Mouse (Mus musculus): ENCODE data around the gene Akirin1.

Gene Akirin1

DNA sequence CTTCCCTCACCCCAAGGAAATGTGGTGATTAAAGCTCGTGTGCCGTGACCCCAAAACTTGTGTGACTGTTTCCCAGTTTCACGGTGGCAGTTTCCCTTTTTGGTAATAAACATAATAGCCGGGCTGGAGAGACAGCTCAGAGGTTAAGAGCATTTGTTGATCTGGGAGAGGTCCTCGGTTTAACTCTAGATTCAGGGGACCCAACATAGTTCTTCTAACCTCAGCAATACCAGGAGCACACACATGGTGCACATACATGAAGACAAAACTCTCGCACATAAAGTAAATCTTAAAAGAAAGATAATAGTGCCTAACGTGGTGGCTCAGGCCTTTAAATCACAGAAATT lies 31.7 kb downstream of the Akirin1 start:
- DNase-seq (ENCODE audit: low spot score), result peak; percentile 20

DNA sequence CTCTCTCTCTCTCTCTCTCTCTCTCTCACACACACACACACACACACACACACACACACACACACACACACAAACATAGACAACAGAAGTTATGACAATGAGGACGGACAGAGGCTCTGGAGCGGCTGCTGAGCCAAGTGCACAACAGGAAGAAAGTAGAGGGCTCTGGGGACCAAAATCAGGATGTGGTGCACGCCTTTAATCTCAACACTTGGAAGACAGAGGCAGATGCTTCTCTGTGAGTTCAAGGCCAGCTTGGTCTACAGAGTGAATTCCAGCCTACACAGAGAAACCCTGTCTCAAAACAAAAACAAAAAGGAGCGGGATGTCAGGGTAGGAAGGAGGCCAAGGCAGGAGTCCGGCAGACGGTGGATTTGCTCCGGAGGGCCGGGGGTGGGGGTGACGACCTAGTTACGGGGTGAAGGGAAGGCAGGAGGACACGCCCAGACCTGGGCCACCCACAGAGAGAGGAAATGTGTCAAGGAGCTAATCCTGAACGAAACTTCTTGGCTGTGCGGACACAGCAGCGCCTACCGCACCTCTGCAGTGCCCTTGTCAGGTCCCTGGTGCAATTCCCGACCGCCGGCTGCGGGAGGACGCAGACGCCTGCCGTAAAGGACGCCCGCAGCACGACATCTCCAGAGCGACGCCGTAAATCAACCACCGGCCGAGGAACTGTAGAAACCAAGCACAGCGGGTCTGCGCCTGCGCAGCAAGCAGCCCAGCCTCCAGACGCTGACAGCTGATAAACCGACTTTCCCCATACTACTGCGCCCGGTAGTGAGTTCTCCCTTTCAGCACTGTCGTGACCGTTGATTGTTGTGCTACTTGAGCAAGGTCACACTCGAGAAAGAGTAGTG lies 32.3 kb downstream of the Akirin1 start, which contains the start of gene Ndufs5:
TSS of gene Ndufs5 (minus strand) at position 629 of the 860 bp plus-strand sequence.
- peak; percentile 98 for DNase-seq (ENCODE audit: low spot score)

DNA sequence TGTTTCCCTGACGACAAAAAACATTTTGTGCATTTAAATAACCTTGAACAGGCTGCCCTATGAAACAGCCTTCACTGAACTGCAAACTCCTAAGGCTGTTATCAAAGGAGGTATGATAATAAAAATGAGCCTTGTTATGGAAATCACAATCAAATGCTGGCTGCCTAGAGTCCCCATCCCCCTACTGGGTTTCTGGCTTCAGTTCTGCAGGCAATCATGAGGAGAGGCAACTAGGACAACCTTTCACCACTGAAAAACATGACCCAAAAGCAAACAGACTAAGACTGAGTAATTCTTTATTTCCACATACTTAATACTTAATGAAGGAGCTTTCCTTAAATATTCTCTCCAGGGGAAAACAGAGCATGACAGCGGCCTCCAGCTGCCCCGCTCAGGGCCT lies 37.7 kb downstream of the Akirin1 start:
- peak; percentile 37 for DNase-seq (ENCODE audit: low spot score)

DNA sequence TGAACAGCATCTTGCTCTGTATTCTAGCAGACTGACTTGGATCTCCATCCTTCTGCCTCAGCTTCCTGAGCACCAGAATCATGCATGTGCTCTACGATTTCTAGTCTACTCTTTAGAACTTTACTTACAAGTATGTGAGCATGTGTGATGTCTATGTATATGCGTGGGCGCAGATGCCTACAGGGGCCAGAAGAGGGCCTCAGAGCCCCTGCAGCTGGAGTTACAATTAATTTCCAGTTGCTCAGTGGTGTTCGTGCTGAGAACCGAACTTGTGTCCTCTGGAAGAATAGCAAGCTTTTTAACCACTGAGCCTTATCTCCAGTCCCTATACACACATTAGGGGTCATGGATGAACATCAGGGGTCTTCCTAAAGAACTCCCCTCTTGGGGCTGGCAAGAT lies 42.8 kb downstream of the Akirin1 start:
- no peak for DNase-seq (ENCODE audit: low spot score)

DNA sequence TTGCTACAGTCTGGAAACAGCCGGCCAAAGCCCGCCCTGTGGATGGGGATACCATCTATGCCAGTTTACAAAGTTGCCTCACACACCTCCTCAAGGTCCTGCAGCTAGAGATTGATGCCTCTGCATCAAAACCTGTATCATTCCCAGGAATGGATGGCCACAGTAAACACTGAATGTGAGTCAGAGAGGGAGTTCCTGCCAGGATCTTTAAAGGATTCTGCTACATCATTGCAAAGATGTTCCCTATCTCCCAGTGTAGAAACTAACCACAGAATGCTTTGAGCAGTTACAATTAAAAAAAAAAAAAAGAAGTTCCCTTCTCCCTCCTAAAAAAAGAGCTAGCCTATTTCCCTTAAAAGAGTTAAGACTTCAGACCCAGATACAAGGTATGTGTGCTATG lies 44.8 kb downstream of the Akirin1 start:
- DNase-seq (ENCODE audit: low spot score), result no peak

DNA sequence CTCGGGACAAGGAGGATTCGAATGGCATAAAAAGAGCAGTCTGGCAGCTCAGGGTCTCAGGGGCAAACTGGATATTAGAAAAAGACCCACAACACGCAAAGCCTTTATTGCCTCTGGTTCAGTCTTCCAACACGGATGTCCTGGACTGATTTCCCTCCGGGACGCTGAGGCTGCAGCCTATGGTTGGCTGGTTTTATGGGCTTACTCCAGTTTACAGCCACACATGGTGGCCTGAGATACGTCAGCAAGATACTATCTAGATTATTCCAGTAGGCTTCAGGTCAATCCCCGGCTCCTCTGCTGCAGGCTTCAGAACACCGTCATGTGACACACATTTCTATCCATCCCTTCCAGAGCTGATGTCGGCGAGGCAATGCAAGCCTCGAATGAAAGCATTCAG lies 56.8 kb downstream of the Akirin1 start:
- DNase-seq (ENCODE audit: low spot score), result no peak

DNA sequence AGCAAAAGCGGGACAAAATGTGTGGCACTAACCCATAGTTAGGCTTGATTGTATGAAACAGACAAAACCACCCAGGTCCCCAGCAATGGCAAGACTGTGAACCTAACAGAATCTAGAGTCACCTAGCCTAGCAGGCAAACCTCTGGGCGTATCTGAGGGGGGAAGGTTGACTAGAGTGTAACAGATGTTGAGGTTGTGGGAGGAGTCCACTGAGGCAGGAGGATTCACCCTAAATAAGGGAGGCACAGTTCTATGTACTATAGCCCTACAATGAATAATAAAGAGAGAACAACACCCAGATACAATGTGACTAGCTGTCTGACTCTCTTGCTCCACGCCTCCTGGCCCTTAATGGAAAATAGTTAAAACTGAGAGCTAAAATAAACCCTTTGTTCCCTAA lies 58.1 kb downstream of the Akirin1 start:
- DNase-seq (ENCODE audit: low spot score), result no peak

DNA sequence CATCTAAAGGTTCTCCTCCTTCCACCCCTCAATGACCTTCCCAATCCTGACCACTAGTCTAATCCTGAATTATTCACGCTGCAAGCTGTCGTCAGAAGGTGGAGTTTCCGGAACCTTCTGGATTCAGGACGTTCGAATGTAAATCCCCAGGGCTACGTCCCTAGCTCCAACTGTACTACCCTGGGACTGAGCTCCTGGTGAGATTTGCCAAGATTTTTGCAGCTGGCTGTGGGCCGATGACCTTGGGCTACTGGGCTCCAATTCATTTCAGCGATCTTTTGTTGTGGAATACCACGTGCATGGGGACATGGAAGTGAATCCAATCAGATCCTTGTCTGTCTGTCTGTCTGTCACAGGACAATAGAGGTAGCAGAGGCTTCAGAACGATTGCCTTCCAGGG lies 59.8 kb downstream of the Akirin1 start:
- DNase-seq (ENCODE audit: low spot score), result no peak

DNA sequence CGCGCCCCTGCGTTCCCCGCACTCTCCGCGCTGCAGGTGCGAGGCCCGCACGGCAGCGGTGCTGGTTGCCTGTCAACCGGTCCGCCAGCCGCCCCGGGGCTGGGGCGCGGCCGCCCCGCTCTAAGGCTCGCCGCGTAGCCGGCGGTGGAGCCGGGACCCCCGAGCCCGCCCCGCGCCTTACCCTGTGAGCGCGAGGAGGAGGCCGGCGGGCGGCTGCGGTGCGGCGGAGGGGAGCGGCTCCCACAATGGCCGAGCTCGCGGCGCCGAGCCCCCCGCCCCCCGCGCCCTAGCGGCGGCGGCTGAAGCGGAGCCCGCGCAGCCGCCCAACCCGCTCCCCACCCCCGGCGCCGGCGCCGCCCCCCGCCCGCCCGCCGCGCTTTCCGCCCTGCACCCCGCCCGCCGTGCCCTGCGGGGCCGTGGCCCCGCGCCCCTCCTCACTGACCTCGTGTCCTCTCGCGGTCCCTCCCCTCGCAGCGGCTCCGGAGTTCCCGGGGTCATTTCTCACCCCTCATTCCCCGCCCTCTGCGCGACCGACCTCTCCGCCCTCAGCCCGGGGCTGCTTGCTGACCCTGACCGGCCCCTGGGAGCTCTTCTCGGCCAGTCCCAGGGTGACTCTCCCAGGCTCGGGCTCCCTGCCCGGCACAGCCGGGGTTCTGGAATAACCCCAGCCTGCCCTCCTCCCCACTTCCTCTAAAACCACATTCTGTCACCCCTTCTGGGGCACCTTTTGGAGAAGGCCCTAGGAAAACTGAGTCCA lies 62.9 kb downstream of the Akirin1 start:
- peak; percentile 70 for DNase-seq (ENCODE audit: low spot score)

DNA sequence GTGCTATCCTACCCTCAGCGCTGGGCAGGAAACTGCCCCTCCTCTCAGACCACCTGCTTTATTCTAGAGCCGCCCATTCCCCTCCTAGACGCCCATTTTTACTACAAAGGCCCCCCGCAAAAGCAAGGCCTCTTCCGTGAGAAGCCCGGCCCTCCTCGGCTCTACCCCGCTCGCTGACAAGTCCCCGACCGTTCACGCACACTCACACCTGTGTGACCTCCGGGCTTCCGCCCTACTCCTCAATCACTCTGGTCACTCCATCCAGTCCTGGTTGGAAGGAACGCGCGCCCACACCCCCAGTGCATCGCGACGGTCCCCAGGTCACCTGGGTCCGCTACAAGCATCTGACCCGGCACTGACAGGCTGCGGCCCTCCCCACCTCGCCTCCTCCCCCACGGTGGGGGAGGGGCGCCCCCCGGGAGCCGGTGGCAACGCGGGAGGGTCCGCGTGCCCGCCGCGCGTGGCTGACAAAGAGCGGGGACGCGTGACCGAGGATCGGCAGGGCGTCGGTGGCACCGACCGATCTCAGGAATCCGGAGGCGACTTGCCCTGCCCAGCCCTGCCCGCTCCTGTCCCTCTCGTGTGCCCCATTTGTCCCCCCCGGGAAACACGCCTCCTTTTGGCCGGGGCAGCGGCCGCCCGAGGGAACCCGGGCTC lies 63.6 kb downstream of the Akirin1 start:
- peak; percentile 57 for DNase-seq (ENCODE audit: low spot score)

DNA sequence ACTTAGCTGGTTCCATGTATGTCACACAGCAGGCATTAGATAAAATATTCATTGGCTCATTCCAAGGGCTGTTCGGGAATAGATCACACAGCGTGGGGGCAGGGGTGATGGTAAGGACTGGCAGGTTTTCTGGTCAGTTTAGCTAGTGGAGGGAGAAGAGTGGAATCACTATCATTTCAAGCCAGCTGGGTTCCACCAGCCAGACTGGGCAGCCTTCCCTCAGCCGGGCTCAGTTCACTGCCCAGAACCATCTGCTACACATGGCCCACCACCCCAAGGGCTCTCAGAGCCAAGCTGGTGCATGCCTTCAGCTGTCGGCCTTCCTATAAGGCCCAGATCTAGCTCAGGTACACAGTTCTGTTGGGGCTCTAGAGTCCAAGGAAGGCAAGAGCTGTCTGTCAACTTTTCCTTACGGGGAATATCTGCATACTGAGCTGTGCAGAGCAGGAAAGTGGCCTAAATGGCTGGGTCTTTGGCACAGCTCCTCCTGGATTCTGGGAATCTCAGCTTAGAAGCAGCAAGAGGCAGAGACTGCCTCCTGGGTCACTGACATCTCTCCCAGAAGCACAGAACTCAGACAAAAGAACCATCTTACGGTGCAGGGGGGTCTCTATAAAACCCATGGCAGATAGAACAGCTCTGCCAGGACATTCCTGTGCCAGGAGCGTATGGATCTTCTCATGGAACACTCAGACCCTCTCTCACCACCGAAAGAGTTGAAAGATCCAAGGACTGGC lies 64.5 kb downstream of the Akirin1 start:
- no peak for DNase-seq (ENCODE audit: low spot score)

DNA sequence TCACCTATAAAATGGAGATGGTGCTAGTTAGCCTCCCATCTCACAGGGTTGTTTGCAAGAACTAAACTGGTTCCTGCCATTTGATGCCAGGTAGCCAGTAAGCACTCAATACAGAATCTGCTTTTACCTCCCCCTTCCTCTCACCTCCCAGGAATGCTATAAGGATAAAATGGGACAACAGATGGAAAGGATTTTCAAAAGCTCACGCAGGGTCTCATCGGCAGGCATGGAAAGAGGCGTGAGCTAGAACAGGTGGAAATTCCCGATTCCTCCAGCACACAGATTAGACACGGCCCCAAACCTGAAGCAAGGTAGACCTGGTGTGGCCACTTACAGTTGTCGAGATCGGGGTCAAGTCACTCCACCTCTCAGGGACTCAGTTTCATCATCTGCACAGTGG lies 65.1 kb downstream of the Akirin1 start:
- DNase-seq (ENCODE audit: low spot score), result no peak

Measured in testis, postnatal 10 days (tissue).